Mouse (Mus musculus): Measurements from ENCODE around the gene Atp1a1.

DNA sequence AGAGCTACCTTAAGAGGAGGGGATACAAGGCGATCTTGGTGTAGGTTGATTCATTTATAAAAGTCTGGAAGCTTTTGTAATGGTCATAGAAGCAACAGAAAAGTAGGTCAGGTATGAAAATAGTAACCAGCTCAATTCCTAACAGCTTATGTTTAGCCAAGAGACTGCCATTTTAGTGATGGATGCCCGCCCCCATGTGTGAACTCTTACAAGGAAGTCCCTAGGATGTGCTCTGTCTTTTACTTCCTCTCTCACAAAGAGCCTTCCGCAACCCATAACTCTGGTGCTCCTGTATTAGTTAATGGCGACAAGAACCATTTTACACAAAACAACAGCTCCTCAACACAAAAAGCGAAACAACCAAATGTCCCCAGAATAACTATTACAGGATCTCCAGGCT lies 4.8 kb upstream of the Atp1a1 start:
- TF ChIP-seq FLI1 (IDR thresholded peaks at IDR 0.05; ENCODE audit: low read length) (no peak), GATA1 (IDR thresholded peaks at IDR 0.05; ENCODE audit: borderline replicate concordance, low read length) (no peak)
